Mouse (Mus musculus): Measurements from ENCODE around the gene Pou3f3.

- no peak for TF ChIP-seq CTCF (IDR thresholded peaks at IDR 0.05; ENCODE audit: borderline replicate concordance, insufficient read depth, low read length)
- TF ChIP-seq POLR2A (IDR thresholded peaks at IDR 0.05; ENCODE audit: low read depth, low read length) = no peak
Observed at GRCm38 (mm10) chr1:42698584-42699333, 3.2 kb downstream of the Pou3f3 start.
